ENCODE assay signal across 8 mouse cellular contexts in the genomic region with DNA sequence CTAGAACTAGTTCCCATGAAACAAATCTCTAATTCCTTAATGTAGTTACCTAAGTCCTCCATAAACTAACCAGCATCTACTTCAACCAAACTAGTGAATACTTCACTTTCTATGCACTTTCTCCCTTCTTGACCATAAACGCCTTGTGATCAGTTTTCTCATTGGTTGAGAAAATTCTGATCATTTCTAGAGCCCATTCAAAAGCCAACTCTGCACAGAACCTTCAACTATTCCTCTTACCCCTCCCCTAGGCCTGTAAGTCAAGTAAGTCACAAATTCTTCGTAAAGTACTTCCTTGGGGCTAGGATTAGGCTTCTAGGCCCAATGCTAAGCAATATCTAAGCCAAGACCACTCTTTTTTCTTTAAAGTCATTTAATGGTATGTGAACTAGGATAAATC. TPM values are rescaled to one million over a fixed set of nuclear protein-coding genes. Genes with fewer than 3 reads are reported as not detected.
DNase-seq lines count a peak whose midpoint lies in the region; ATAC-seq and TF ChIP-seq lines count a peak whose summit lies in the region.

No protein-coding gene starts in this region.

- no peaks in the 10 kb centered on the region for H3K4me1 ChIP-seq in lung, postnatal 0 days (ENCODE audit: insufficient read depth, low read depth, low read length)
- peaks cover 16% of the 10 kb centered on the region for H3K4me1 ChIP-seq in embryonic facial prominence, embryonic 12.5 days
- H3K4me1 ChIP-seq in intestine, postnatal 0 days (replicated peaks; ENCODE audit: control insufficient read depth, insufficient read depth, low read length), result peaks cover 6% of the 10 kb centered on the region; the same call in 1 of the 2 replicates
- peaks cover 5% of the 10 kb centered on the region for H3K4me1 ChIP-seq in olfactory bulb, adult 2 months (ENCODE audit: control insufficient read depth, insufficient read depth, low read length)

- H3K9ac ChIP-seq in lung, postnatal 0 days (replicated peaks; ENCODE audit: low read depth), result peak overlapping the region; percentile 86
- peak overlapping the region; percentile 88 for H3K9ac ChIP-seq in embryonic facial prominence, embryonic 12.5 days
- H3K9ac ChIP-seq in intestine, postnatal 0 days (ENCODE audit: low read depth, low read length), result peak overlapping the region; percentile 75

- TF ChIP-seq CTCF in lung, postnatal 0 days (IDR thresholded peaks at IDR 0.05), result no peak
- no peak for TF ChIP-seq CTCF in intestine, postnatal 0 days (IDR thresholded peaks at IDR 0.05; ENCODE audit: low read depth)
- TF ChIP-seq CTCF in olfactory bulb, adult 2 months (IDR thresholded peaks at IDR 0.05; ENCODE audit: insufficient read depth, low read depth, low read length), result no peak

- H3K27ac ChIP-seq in lung, postnatal 0 days (ENCODE audit: low read length), result peak overlapping the region; percentile 94; the same call in 1 of the 2 replicates
- no peak overlapping the region for H3K27ac ChIP-seq in embryonic facial prominence, embryonic 12.5 days
- peak overlapping the region; percentile 80; the same call in 1 of the 2 replicates for H3K27ac ChIP-seq in intestine, postnatal 0 days (ENCODE audit: low read depth, low read length)
- no peak overlapping the region for H3K27ac ChIP-seq in olfactory bulb, adult 2 months (ENCODE audit: insufficient read depth, low read depth, low read length)

- no peak for TF ChIP-seq EP300 in lung, postnatal 0 days (IDR thresholded peaks at IDR 0.05)

- H3K36me3 ChIP-seq in lung, postnatal 0 days (ENCODE audit: insufficient read depth, low read length), result peaks cover 5% of the 10 kb centered on the region; the same call in 1 of the 2 replicates
- peaks cover 14% of the 10 kb centered on the region for H3K36me3 ChIP-seq in embryonic facial prominence, embryonic 12.5 days
- peaks cover 7% of the 10 kb centered on the region; the same call in 1 of the 2 replicates for H3K36me3 ChIP-seq in intestine, postnatal 0 days (ENCODE audit: control insufficient read depth, insufficient read depth)

- peak overlapping the region; percentile 84 for H3K4me3 ChIP-seq in lung, postnatal 0 days (ENCODE audit: low read depth, low read length)
- peak overlapping the region; percentile 88 for H3K4me3 ChIP-seq in embryonic facial prominence, embryonic 12.5 days
- H3K4me3 ChIP-seq in intestine, postnatal 0 days (ENCODE audit: low read depth, low read length), result peak overlapping the region; percentile 63
- peak overlapping the region; percentile 69; the same call in 1 of the 2 replicates for H3K4me3 ChIP-seq in olfactory bulb, adult 2 months (ENCODE audit: insufficient read depth, low read depth, low read length)

- no peak for TF ChIP-seq POLR2A in olfactory bulb, adult 2 months (IDR thresholded peaks at IDR 0.05; ENCODE audit: insufficient read depth, low read depth, low read length)

- WGBS in lung, postnatal 0 days, result 3% methylated on average over 2 of the region's 2 CpGs
- WGBS in embryonic facial prominence, embryonic 12.5 days, result 13% methylated on average over 2 of the region's 2 CpGs
- 10% methylated on average over 2 of the region's 2 CpGs for WGBS in intestine, postnatal 0 days
- 15% methylated on average over 2 of the region's 2 CpGs for WGBS in olfactory bulb, adult 2 months

- no peak for ATAC-seq in lung, postnatal 0 days
- ATAC-seq in embryonic facial prominence, embryonic 12.5 days (ENCODE audit: insufficient number of reproducible peaks, insufficient read depth, low FRiP score, low TSS enrichment), result no peak
- ATAC-seq in intestine, postnatal 0 days, result no peak
- ATAC-seq in CD4-positive, CD25-positive, alpha-beta regulatory T cell, adult 4 months, result no peak

- no peaks in the 10 kb centered on the region for H3K9me3 ChIP-seq in lung, postnatal 0 days (ENCODE audit: low read length)
- no peaks in the 10 kb centered on the region for H3K9me3 ChIP-seq in embryonic facial prominence, embryonic 12.5 days
- no peaks in the 10 kb centered on the region for H3K9me3 ChIP-seq in intestine, postnatal 0 days (ENCODE audit: control insufficient read depth)

- DNase-seq in lung, postnatal 0 days (ENCODE audit: low spot score), result peak; percentile 37
- no peak for DNase-seq in lung, postnatal 25 days (ENCODE audit: low spot score)
- no peak for DNase-seq in adrenal gland, adult 2 months
- DNase-seq in ovary, postnatal 10 days (ENCODE audit: low spot score), result no peak

- H3K4me2 ChIP-seq in lung, postnatal 0 days (replicated peaks; ENCODE audit: low read depth, low read length), result peak overlapping the region; percentile 71
- H3K4me2 ChIP-seq in embryonic facial prominence, embryonic 12.5 days (replicated peaks), result peak overlapping the region; percentile 78
- H3K4me2 ChIP-seq in intestine, postnatal 0 days (replicated peaks; ENCODE audit: low read depth), result peak overlapping the region; percentile 66

- no peaks in the 10 kb centered on the region for H3K27me3 ChIP-seq in lung, postnatal 0 days (replicated peaks; ENCODE audit: insufficient read depth, low read length)
- no peaks in the 10 kb centered on the region for H3K27me3 ChIP-seq in embryonic facial prominence, embryonic 12.5 days
- no peaks in the 10 kb centered on the region for H3K27me3 ChIP-seq in intestine, postnatal 0 days (replicated peaks; ENCODE audit: control insufficient read depth, insufficient read depth, low read length)

RNA-seq across cellular contexts. Expression of gene Eif2s2, which starts 1.1 kb away (rescaled TPM):
- 59.4 and 59.8 TPM in 2 replicates for polyA plus RNA-seq in lung, postnatal 0 days (2015; fragmentation: Nextera tagmentation; extraction: Ambion mirVana)
- polyA plus RNA-seq in embryonic facial prominence, embryonic 12.5 days (2016; fragmentation: Nextera tagmentation; extraction: Ambion mirVana), result 108 and 117 TPM in 2 replicates
- polyA plus RNA-seq in intestine, postnatal 0 days (2015; fragmentation: Nextera tagmentation; extraction: Ambion mirVana), result 80.4 and 85.5 TPM in 2 replicates
- polyA plus RNA-seq in olfactory bulb, adult 2 months (2012; ENCODE audit: insufficient read depth, insufficient read length, low replicate concordance, missing spikeins), result not detected in 2 replicates
- 100 to 1,000 TPM; 106 to 160 TPM for total RNA-seq in adrenal gland, adult 2 months (2021)
- 2.2 and 3.1 TPM in 2 replicates for polyA plus RNA-seq in adrenal gland, adult 2 months (2012; rRNA removed)
- polyA plus RNA-seq in CD4-positive, CD25-positive, alpha-beta regulatory T cell, adult 4 months (2017; shearing (Covaris generic)), result 100 to 1,000 TPM in 1 of 2 experiments, 10 to 100 TPM in 1; 85.5 to 102 TPM

Comparison
In these comparisons a context has a peak if more than half of its experiments do, and no peak if none do; other contexts are left out.
1. H3K27ac ChIP-seq: peak in lung, postnatal 0 days (single experiment) and intestine, postnatal 0 days (single experiment); none in embryonic facial prominence, embryonic 12.5 days (single experiment) and olfactory bulb, adult 2 months (single experiment).
2. Peak in every context shown above with its lines, with median percentiles within 50 percentile points of each other: H3K4me2 ChIP-seq, H3K4me3 ChIP-seq and H3K9ac ChIP-seq.